Mouse (Mus musculus) small intestine, adult 2 months (tissue): ENCODE data around the gene Rasgef1b. TPM values are rescaled to one million over a fixed set of nuclear protein-coding genes. Genes with fewer than 3 reads are reported as not detected.

ENCODE experiments used
- H3K27ac ChIP-seq: fragments of 200-500 bp; 2 replicates; pipeline ENCODE4 v1.5.1; 2012; ENCODE audit warnings: low read depth, low read length, control low read depth, inconsistent platforms; ENCODE audit not compliant: insufficient read depth
- H3K27me3 ChIP-seq: fragments of 200-500 bp; 2 replicates; pipeline ENCODE4 v1.6.1; 2012; ENCODE audit warnings: mild to moderate bottlenecking, moderate library complexity, low read length, inconsistent platforms; ENCODE audit not compliant: control insufficient read depth, insufficient read depth
- H3K36me3 ChIP-seq: fragments of 200-500 bp; 2 replicates; pipeline ENCODE4 v1.6.1; 2012; ENCODE audit warnings: mild to moderate bottlenecking, low read length, control low read depth, inconsistent platforms; ENCODE audit not compliant: control insufficient read depth, insufficient read depth
- H3K4me1 ChIP-seq: fragments of 200-500 bp; 2 replicates; pipeline ENCODE4 v1.6.1; 2012; ENCODE audit warnings: low read length, inconsistent platforms, mixed read lengths; ENCODE audit not compliant: control insufficient read depth, insufficient read depth, insufficient read length
- H3K4me3 ChIP-seq: fragments of 200-500 bp; 2 replicates; pipeline ENCODE4 v1.5.1; 2012; ENCODE audit warnings: low read depth, mild to moderate bottlenecking, control low read depth, inconsistent platforms, low read length, moderate library complexity
- CTCF ChIP-seq: fragments of 200-500 bp; IDR thresholded peaks from 2 replicates; pipeline ENCODE4 v1.5.1; 2012; ENCODE audit warnings: low read depth, mild to moderate bottlenecking, control low read depth, inconsistent platforms, low read length, moderate library complexity, mixed read lengths; ENCODE audit not compliant: insufficient replicate concordance, insufficient read length; ENCODE audit errors: extremely low read depth
- POLR2A ChIP-seq: fragments of 200-500 bp; IDR thresholded peaks from 2 replicates; pipeline ENCODE4 v1.6.1; 2012; ENCODE audit warnings: low read depth, mild to moderate bottlenecking, control low read depth, inconsistent platforms, low read length, moderate library complexity
- WGBS: fragments of 180-500 bp; shearing (Covaris S2); methylation state at CpG from one replicate; pipeline ENCODE4 v1.1.7; 2018; 5-methylcytosine and 5-hydroxymethylcytosine counted together
- polyA plus RNA-seq: library from polyadenylated mRNA; depleted of rRNA; stranded (reverse); fragments of >200 nt; gene quantifications from 2 replicates; pipeline ENCODE4 v1.2.3, GENCODE M21; 2012

Gene Rasgef1b
- polyA plus RNA-seq, 1 experiment: 16.2 TPM

DNA sequence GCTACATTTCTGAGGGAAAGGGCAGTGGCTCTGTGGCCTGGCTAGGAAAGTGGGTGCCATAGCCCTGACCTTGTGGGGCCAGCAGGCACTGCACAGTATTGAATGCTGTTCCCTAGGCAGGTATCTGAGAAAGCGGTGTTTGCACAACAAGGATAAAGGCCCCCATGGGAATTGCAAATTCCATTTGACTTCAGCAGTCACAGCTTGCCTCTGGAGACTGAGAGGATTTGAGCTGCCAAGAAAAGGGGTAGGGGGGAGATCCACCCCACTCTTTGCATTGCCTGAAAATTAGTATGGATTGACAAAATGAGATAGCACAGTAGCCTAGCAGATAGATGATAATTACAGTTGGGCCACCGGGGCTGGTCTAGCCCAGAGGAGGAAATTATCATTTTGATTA lies 326.1 kb downstream of the Rasgef1b start:
- H3K27me3 ChIP-seq: no peaks in the 10 kb centered on the region
- no peak overlapping the region for H3K27ac ChIP-seq
- no peak overlapping the region for H3K4me3 ChIP-seq
- H3K4me1 ChIP-seq: peaks cover 15% of the 10 kb centered on the region; the same call in 1 of the 2 replicates
- H3K36me3 ChIP-seq: no peaks in the 10 kb centered on the region
- 78% methylated on average over 2 of the region's 2 CpGs for WGBS
- TF ChIP-seq CTCF: no peak
- no peak for TF ChIP-seq POLR2A

DNA sequence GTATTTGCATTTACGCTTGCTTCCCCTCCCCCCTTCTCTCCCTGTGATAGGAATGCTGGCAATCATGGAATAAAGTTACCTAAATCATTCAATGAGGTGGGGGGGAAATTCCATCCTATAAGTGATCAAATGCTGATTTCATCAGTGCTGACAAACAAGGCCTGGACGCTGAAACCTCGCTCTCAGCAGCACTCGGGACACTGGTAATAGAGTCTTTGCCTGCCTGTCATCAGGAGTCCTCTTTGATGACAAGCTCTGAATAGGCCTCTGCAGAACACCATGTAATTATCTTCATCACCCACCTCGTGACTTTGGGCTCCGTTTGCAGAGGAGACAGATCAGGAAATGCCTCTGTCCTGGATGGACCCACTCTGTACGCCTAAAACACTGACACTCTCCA lies 326.6 kb downstream of the Rasgef1b start:
- no peaks in the 10 kb centered on the region for H3K27me3 ChIP-seq
- 87% methylated on average over 7 of the region's 7 CpGs for WGBS
- TF ChIP-seq CTCF (no peak), POLR2A (no peak)
- H3K27ac ChIP-seq: no peak overlapping the region
- no peaks in the 10 kb centered on the region for H3K36me3 ChIP-seq
- no peak overlapping the region for H3K4me3 ChIP-seq
- H3K4me1 ChIP-seq: peaks cover 15% of the 10 kb centered on the region; the same call in 1 of the 2 replicates

DNA sequence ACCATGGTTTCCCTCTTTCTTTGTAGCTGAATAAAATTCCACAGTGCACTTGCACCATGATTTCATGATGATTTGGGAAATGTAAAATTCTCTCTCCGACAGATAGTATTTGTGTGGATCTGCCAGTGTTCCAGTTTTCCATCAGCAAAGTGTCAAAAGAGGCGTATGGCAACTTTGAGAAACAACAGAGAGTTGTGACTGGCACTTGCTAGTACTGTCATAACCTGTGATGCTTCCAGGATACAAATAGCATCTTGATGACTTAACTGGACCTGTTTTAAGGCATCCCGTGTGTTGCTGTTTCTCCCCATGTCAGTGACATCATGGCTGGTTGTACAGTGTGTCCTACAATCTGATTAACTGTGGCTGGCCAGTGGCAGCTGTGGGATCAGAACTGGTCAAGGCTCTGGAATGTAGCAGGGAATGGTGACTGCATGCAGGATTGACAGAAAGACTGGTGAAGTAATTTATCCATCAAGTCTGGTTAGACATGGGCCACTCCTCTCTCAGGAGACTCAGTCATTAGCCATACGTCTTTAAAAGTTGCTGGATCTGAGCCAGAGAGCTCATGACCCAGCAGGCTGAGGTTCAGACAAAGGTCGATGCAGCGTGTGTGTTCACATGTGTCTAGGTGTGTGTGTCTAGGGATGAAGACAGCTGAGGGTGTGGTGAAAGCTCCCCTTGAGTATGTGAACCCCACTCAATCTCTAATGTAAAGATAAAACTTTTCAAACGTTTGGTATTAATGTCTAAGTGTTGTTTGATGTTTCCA lies 328.8 kb downstream of the Rasgef1b start:
- Histone ChIP-seq H3K27me3 (no peaks in the 10 kb centered on the region), H3K36me3 (no peaks in the 10 kb centered on the region), H3K4me3 (no peak overlapping the region), H3K4me1 (peaks cover 15% of the 10 kb centered on the region; the same call in 1 of the 2 replicates), H3K27ac (peak overlapping the region; percentile 36; the same call in 1 of the 2 replicates)
- 43% methylated on average over 7 of the region's 7 CpGs for WGBS
- TF ChIP-seq CTCF: no peak
- TF ChIP-seq POLR2A: no peak

DNA sequence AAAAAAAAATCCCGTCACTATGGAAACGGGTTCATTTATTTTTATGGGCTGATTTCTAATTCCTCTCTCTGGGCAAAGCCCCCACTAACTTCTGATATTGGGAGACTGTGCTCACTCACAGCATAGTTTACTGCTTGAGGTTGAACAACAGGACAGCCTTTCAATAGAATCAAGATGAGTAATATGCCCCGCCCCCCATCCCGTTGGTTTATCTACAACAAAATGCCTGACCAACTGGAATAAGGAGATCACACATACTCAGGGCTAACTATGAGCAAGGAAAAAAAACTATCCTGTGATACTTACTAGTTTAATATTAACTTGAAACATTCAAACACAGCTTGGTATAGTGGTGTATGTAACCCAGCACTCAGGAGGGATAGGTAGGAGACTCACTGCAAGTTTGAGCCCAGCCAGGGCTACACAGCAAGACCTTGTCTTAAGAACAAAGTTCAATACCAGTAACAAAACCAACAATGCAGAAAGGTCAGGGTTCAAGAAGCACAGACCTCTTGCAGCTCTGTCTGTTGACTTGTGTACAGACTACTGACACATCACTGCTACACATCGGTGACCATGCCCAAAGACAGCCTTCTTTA lies 330.3 kb downstream of the Rasgef1b start:
- 72% methylated on average over 5 of the region's 5 CpGs for WGBS
- Histone ChIP-seq H3K36me3 (no peaks in the 10 kb centered on the region), H3K4me1 (peaks cover 14% of the 10 kb centered on the region; the same call in 1 of the 2 replicates), H3K4me3 (no peak overlapping the region), H3K27ac (no peak overlapping the region), H3K27me3 (no peaks in the 10 kb centered on the region)
- no peak for TF ChIP-seq POLR2A
- no peak for TF ChIP-seq CTCF

DNA sequence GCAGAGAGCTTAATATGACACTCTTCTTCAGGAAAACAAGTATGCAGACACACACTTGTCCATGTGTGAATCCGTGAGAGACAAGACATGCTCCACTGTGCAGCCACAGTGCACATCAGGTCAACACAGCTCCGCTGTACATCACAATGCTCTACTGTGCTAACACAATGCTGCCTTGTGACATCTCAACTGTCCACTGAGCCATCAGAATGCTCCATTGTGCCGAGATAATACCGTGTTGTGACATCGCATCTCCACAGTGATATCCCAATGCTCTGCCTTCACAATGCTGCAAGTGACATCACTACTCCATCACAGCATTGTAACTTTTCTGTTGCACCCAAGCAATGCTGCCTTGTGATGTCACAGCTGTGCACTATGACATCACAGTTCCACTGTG lies 334.3 kb downstream of the Rasgef1b start:
- TF ChIP-seq POLR2A (no peak), CTCF (no peak)
- Histone ChIP-seq H3K27ac (no peak overlapping the region), H3K36me3 (no peaks in the 10 kb centered on the region), H3K4me3 (no peak overlapping the region), H3K27me3 (no peaks in the 10 kb centered on the region), H3K4me1 (peaks cover 5% of the 10 kb centered on the region; the same call in 1 of the 2 replicates)
- 96% methylated on average over 5 of the region's 5 CpGs for WGBS

DNA sequence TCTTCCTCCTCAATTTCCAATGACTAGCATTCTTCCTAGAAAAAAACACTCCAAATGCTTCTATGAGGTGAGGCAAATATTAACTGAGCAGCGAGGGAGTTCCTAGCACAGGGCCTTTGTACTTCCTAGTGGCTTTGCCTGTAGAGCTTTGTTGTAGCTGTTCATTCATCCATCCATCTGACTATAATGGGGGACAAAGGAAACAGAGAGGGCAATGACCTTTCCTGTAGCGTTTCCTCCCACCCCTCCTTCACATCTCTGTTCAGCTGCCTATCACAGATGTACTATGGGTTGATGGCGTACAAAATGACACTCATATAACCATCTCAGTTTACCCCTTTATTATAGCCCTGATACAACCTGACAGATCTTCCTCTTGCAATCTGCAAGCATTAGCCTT lies 337.3 kb downstream of the Rasgef1b start:
- TF ChIP-seq CTCF (no peak), POLR2A (no peak)
- Histone ChIP-seq H3K36me3 (no peaks in the 10 kb centered on the region), H3K27ac (no peak overlapping the region), H3K4me1 (peaks cover 17% of the 10 kb centered on the region; the same call in 1 of the 2 replicates), H3K4me3 (no peak overlapping the region), H3K27me3 (no peaks in the 10 kb centered on the region)
- 57% methylated on average over 3 of the region's 3 CpGs for WGBS

DNA sequence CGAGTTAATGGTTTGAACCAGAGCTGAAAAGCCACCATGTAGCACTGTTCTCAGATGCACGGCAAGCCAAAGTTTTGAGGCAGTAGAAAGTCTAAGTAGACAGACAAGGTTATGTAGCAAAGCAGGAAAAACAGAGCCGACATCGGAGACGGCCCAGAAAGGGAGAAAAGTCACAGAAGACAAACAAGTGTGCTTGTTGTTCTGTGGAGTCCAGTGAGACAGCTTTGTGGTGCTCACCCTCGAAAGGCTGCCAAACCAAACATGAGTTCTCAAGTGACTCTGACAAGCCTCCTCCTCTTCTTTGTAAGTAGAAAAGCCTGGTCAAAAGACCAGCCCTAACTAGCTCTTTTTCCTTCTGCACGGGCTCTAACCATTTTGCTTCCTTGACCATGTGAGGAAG lies 338.1 kb downstream of the Rasgef1b start:
- TF ChIP-seq CTCF (no peak), POLR2A (no peak)
- Histone ChIP-seq H3K36me3 (no peaks in the 10 kb centered on the region), H3K4me1 (peaks cover 17% of the 10 kb centered on the region; the same call in 1 of the 2 replicates), H3K4me3 (no peak overlapping the region), H3K27me3 (no peaks in the 10 kb centered on the region), H3K27ac (no peak overlapping the region)
- 81% methylated on average over 7 of the region's 7 CpGs for WGBS
